In genomic region chr15:3957982-3958381, GRCm38 (mm10) we compare ENCODE assay signal across 8 mouse cellular contexts. TPM values are rescaled to one million over a fixed set of nuclear protein-coding genes. Genes with fewer than 3 reads are reported as not detected.
DNase-seq lines count a peak whose midpoint lies in the region; ATAC-seq lines count a peak whose summit lies in the region.

No protein-coding gene starts in this region.

- peak; percentile 53 to 57 for DNase-seq in cerebellum, adult 18-20 months
- peak; percentile 31 for DNase-seq in ovary, postnatal 14 days (ENCODE audit: low spot score)
- no peak for DNase-seq in ovary, adult 18-20 months (ENCODE audit: low spot score)
- DNase-seq in cerebellum, adult 9-10 months: peak; percentile 62
- peak; percentile 16 for DNase-seq in left cerebral cortex, postnatal 4 days
- peak; percentile 55 for DNase-seq in retina, postnatal 1 day

- no peak for ATAC-seq in cerebellum, adult (ENCODE audit: insufficient number of reproducible peaks, low FRiP score, low TSS enrichment)
- peak; percentile 81 to 84 for ATAC-seq in hematopoietic stem cell, adult 5-6 weeks (replicated peaks in 1 of 2; ENCODE audit: insufficient read depth in 1 of 2, low FRiP score in 2 of 2, low TSS enrichment in 1 of 2, low read depth in 1 of 2, poor library complexity in 2 of 2, severe bottlenecking in 2 of 2)

- intact Hi-C loops in left cerebral cortex, postnatal 4 days (cut with DNase I): no loop called here

RNA-seq across cellular contexts. Expression of gene Fbxo4, which starts 21.4 kb away (rescaled TPM):
- 18.8 and 19.3 TPM in 2 replicates for total RNA-seq in hematopoietic stem cell, adult 5-6 weeks (2017)
- 1 to 10 TPM; 8.0 to 8.3 TPM for total RNA-seq in left cerebral cortex, postnatal 4 days (2021)

RNA-seq across cellular contexts. Expression of gene AW549877, which starts 37.6 kb away (rescaled TPM):
- total RNA-seq in hematopoietic stem cell, adult 5-6 weeks (2017): 15.5 and 19.9 TPM in 2 replicates
- total RNA-seq in left cerebral cortex, postnatal 4 days (2021): 10 to 100 TPM; 36.9 to 38.5 TPM
